8 mouse cellular contexts compared by ENCODE assay signal in the genomic region with DNA sequence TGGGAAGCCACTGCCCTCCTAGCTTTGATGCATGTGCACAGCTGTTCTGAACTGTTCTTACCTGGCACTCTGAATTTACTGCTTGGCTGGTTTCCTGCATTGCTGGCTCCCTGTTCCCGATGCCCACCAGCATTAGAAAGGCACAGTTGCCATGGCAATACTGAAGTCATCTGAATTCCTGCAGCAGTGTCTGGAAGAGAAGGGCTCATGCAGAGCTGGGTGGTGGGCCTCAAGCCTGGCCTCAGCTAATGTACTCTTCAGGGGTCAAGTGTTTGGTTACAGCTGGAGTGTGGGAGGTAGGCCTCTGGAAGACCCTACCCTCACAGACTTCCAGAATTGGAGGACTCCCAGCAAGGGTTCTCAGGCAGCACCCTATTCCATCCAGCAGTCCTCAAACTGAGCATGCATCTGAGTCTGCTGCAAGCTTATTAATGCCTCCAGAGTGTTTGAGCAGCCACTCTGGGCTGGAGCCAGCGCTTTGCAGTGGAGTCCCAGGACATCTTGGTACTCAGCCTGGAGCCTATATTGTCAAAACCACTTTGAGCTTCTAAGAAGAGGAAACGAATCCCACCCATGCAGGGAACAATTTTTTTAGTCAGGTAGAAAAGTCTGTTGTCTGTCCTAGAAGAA. TPM values are rescaled to one million over a fixed set of nuclear protein-coding genes. Genes with fewer than 3 reads are reported as not detected.
DNase-seq lines count a peak whose midpoint lies in the region; ATAC-seq lines count a peak whose summit lies in the region.
"Had no signal": no experiment of that assay in that cellular context is flagged by ENCODE, and none has a peak within 500 bp of the region (broad histone marks: within the 10 kb centered on the region; RNA-seq: fewer than 3 reads in every experiment).

No protein-coding gene starts in this region.

- H3K4me1 ChIP-seq in limb, embryonic 12.5 days (replicated peaks), result peaks cover 63% of the 10 kb centered on the region
- peaks cover 73% of the 10 kb centered on the region for H3K4me1 ChIP-seq in limb, embryonic 10.5 days
- peaks cover 41% of the 10 kb centered on the region for H3K4me1 ChIP-seq in forebrain, embryonic 13.5 days
- peaks cover 47% of the 10 kb centered on the region for H3K4me1 ChIP-seq in hindbrain, embryonic 16.5 days (ENCODE audit: control insufficient read depth, insufficient read depth, low read depth, low read length)
- H3K4me1 ChIP-seq in liver, embryonic 12.5 days, result peaks cover 25% of the 10 kb centered on the region

- ATAC-seq in limb, embryonic 12.5 days (ENCODE audit: insufficient number of reproducible peaks, insufficient read depth, low FRiP score, low TSS enrichment, low read depth), result no peak
- 0 out of 2 replicates have a peak, but pooled peaks have one; percentile 17 for ATAC-seq in forebrain, embryonic 13.5 days
- ATAC-seq in hindbrain, embryonic 16.5 days, result peak; percentile 51
- ATAC-seq in liver, embryonic 12.5 days, result no peak

- H3K4me2 ChIP-seq in limb, embryonic 12.5 days, result no peak overlapping the region
- H3K4me2 ChIP-seq in forebrain, embryonic 13.5 days, result 0 out of 2 replicates have a peak overlapping the region, but pooled peaks have one; percentile 16
- no peak overlapping the region for H3K4me2 ChIP-seq in hindbrain, embryonic 16.5 days (ENCODE audit: low read length)
- no peak overlapping the region for H3K4me2 ChIP-seq in liver, embryonic 12.5 days

- WGBS in limb, embryonic 12.5 days, result 55% methylated on average over 3 of the region's 3 CpGs
- WGBS in limb, embryonic 10.5 days, result 71% methylated on average over 3 of the region's 3 CpGs
- 44% methylated on average over 3 of the region's 3 CpGs for WGBS in forebrain, embryonic 13.5 days
- 40% methylated on average over 3 of the region's 3 CpGs for WGBS in hindbrain, embryonic 16.5 days
- 58% methylated on average over 3 of the region's 3 CpGs for WGBS in liver, embryonic 12.5 days (ENCODE audit: insufficient replicate concordance)

- no peaks in the 10 kb centered on the region for H3K27me3 ChIP-seq in limb, embryonic 12.5 days
- H3K27me3 ChIP-seq in limb, embryonic 10.5 days (ENCODE audit: low read depth, poor library complexity, severe bottlenecking), result no peaks in the 10 kb centered on the region
- H3K27me3 ChIP-seq in forebrain, embryonic 13.5 days, result peaks cover 3% of the 10 kb centered on the region; the same call in 1 of the 2 replicates
- H3K27me3 ChIP-seq in hindbrain, embryonic 16.5 days (replicated peaks; ENCODE audit: control insufficient read depth, insufficient read depth, low read length), result no peaks in the 10 kb centered on the region
- no peaks in the 10 kb centered on the region; the same call in 1 of the 2 replicates for H3K27me3 ChIP-seq in liver, embryonic 12.5 days (replicated peaks)

- no peak overlapping the region for H3K9ac ChIP-seq in limb, embryonic 12.5 days (replicated peaks)
- no peak overlapping the region for H3K9ac ChIP-seq in forebrain, embryonic 13.5 days
- no peak overlapping the region for H3K9ac ChIP-seq in hindbrain, embryonic 16.5 days (ENCODE audit: low read depth, low read length)
- no peak overlapping the region for H3K9ac ChIP-seq in liver, embryonic 12.5 days

- no peaks in the 10 kb centered on the region for H3K9me3 ChIP-seq in limb, embryonic 12.5 days
- no peaks in the 10 kb centered on the region for H3K9me3 ChIP-seq in limb, embryonic 10.5 days (replicated peaks)
- no peaks in the 10 kb centered on the region for H3K9me3 ChIP-seq in forebrain, embryonic 13.5 days (replicated peaks)
- no peaks in the 10 kb centered on the region for H3K9me3 ChIP-seq in hindbrain, embryonic 16.5 days (ENCODE audit: control insufficient read depth, low read length)
- no peaks in the 10 kb centered on the region for H3K9me3 ChIP-seq in liver, embryonic 12.5 days (replicated peaks)

- peak overlapping the region; percentile 35; the same call in 1 of the 2 replicates for H3K27ac ChIP-seq in limb, embryonic 12.5 days
- no peak overlapping the region; the same call in 1 of the 2 replicates for H3K27ac ChIP-seq in limb, embryonic 10.5 days
- H3K27ac ChIP-seq in forebrain, embryonic 13.5 days, result peak overlapping the region; percentile 66
- peak overlapping the region; percentile 65 for H3K27ac ChIP-seq in hindbrain, embryonic 16.5 days (ENCODE audit: low read depth, low read length)
- no peak overlapping the region for H3K27ac ChIP-seq in liver, embryonic 12.5 days

- H3K4me3 ChIP-seq in limb, embryonic 12.5 days (replicated peaks), result no peak overlapping the region
- no peak overlapping the region for H3K4me3 ChIP-seq in limb, embryonic 10.5 days
- H3K4me3 ChIP-seq in forebrain, embryonic 13.5 days, result no peak overlapping the region
- H3K4me3 ChIP-seq in hindbrain, embryonic 16.5 days (ENCODE audit: low read length), result no peak overlapping the region
- no peak overlapping the region for H3K4me3 ChIP-seq in liver, embryonic 12.5 days
- H3K4me3 ChIP-seq: erythroblast, embryonic 14.5 days had no signal

- no peak for DNase-seq in limb, embryonic 10.5 days (ENCODE audit: low spot score)
- peak; percentile 33 for DNase-seq in retina, embryonic 14.5 days (ENCODE audit: low spot score)
- DNase-seq in urinary bladder, postnatal 14 days (ENCODE audit: low spot score), result no peak

- H3K36me3 ChIP-seq in limb, embryonic 12.5 days, result no peaks in the 10 kb centered on the region
- H3K36me3 ChIP-seq in limb, embryonic 10.5 days, result no peaks in the 10 kb centered on the region
- H3K36me3 ChIP-seq in forebrain, embryonic 13.5 days (ENCODE audit: poor library complexity, severe bottlenecking), result no peaks in the 10 kb centered on the region
- no peaks in the 10 kb centered on the region for H3K36me3 ChIP-seq in hindbrain, embryonic 16.5 days (ENCODE audit: control insufficient read depth, insufficient read depth, low read length)
- no peaks in the 10 kb centered on the region for H3K36me3 ChIP-seq in liver, embryonic 12.5 days

RNA-seq across cellular contexts. Expression of a gene that starts 22.5 kb away (rescaled TPM):
- polyA plus RNA-seq in limb, embryonic 12.5 days (2016; fragmentation: Nextera tagmentation; extraction: Ambion mirVana), result 260 and 282 TPM in 2 replicates
- polyA plus RNA-seq in limb, embryonic 10.5 days (2016; fragmentation: Nextera tagmentation; extraction: Ambion mirVana), result 221 and 298 TPM in 2 replicates
- 98.5 and 110 TPM in 2 replicates for polyA plus RNA-seq in forebrain, embryonic 13.5 days (2015; fragmentation: Nextera tagmentation; extraction: Ambion mirVana)
- polyA plus RNA-seq in hindbrain, embryonic 16.5 days (2015; fragmentation: Nextera tagmentation; extraction: Ambion mirVana), result 94.1 and 104 TPM in 2 replicates
- 57.9 and 58.7 TPM in 2 replicates for polyA plus RNA-seq in liver, embryonic 12.5 days (2016; fragmentation: Nextera tagmentation; extraction: Ambion mirVana)

Comparison
In these comparisons a context has a peak if more than half of its experiments do, and no peak if none do; other contexts are left out.
1. H3K27ac ChIP-seq: peak in limb, embryonic 12.5 days (single experiment), forebrain, embryonic 13.5 days (single experiment) and hindbrain, embryonic 16.5 days (single experiment); none in limb, embryonic 10.5 days (single experiment) and liver, embryonic 12.5 days (single experiment).
2. ATAC-seq: peak in forebrain, embryonic 13.5 days (single experiment) and hindbrain, embryonic 16.5 days (single experiment); none in limb, embryonic 12.5 days (single experiment) and liver, embryonic 12.5 days (single experiment).